Mouse (Mus musculus): ENCODE data around the gene E130114P18Rik. TPM values are rescaled to one million over a fixed set of nuclear protein-coding genes. Genes with fewer than 3 reads are reported as not detected.

Gene E130114P18Rik
- polyA plus RNA-seq, 1 experiment = not detected

- Histone ChIP-seq H3K9me3 (no peaks in the 10 kb centered on the region), H3K4me1 (peaks cover 23% of the 10 kb centered on the region), H3K27me3 (replicated peaks) (peaks cover 31% of the 10 kb centered on the region), H3K4me3 (replicated peaks) (peak overlapping the region; percentile 89), H3K36me3 (replicated peaks; ENCODE audit: low read length) (no peaks in the 10 kb centered on the region)
- no peak for TF ChIP-seq GATA1 (IDR thresholded peaks at IDR 0.05; ENCODE audit: borderline replicate concordance, low read length)
- TF ChIP-seq FLI1 (IDR thresholded peaks at IDR 0.05; ENCODE audit: low read length) = no peak
Observed at GRCm38 (mm10) chr4:97746106-97746900, 31.6 kb downstream of the E130114P18Rik start.

- TF ChIP-seq GATA1 (IDR thresholded peaks at IDR 0.05; ENCODE audit: borderline replicate concordance, low read length) = no peak
- TF ChIP-seq FLI1 (IDR thresholded peaks at IDR 0.05; ENCODE audit: low read length) = no peak
- Histone ChIP-seq H3K4me3 (replicated peaks) (peak overlapping the region; percentile 89), H3K9me3 (no peaks in the 10 kb centered on the region), H3K27me3 (replicated peaks) (peaks cover 31% of the 10 kb centered on the region), H3K36me3 (replicated peaks; ENCODE audit: low read length) (no peaks in the 10 kb centered on the region), H3K4me1 (peaks cover 16% of the 10 kb centered on the region)
Observed at GRCm38 (mm10) chr4:97745296-97746105, 32.4 kb downstream of the E130114P18Rik start.

GRCm38 (mm10) chr4:97743932-97744331 is 33.9 kb downstream of the E130114P18Rik start:
- Histone ChIP-seq H3K4me3 (replicated peaks) (no peak overlapping the region), H3K4me1 (peaks cover 13% of the 10 kb centered on the region), H3K27me3 (replicated peaks) (peaks cover 27% of the 10 kb centered on the region), H3K36me3 (replicated peaks; ENCODE audit: low read length) (no peaks in the 10 kb centered on the region), H3K9me3 (no peaks in the 10 kb centered on the region)
- TF ChIP-seq FLI1 (IDR thresholded peaks at IDR 0.05; ENCODE audit: low read length) = no peak
- no peak for TF ChIP-seq GATA1 (IDR thresholded peaks at IDR 0.05; ENCODE audit: borderline replicate concordance, low read length)

- H3K4me3 ChIP-seq (replicated peaks) = no peak overlapping the region
- TF ChIP-seq GATA1 (IDR thresholded peaks at IDR 0.05; ENCODE audit: borderline replicate concordance, low read length) (no peak), FLI1 (IDR thresholded peaks at IDR 0.05; ENCODE audit: low read length) (no peak)
Observed at GRCm38 (mm10) chr4:97733392-97733791, 44.5 kb downstream of the E130114P18Rik start.

GRCm38 (mm10) chr4:97730416-97730815 is 47.5 kb downstream of the E130114P18Rik start:
- Histone ChIP-seq H3K4me3 (replicated peaks) (no peak overlapping the region), H3K4me1 (peaks cover 5% of the 10 kb centered on the region), H3K9me3 (no peaks in the 10 kb centered on the region), H3K36me3 (replicated peaks; ENCODE audit: low read length) (no peaks in the 10 kb centered on the region), H3K27me3 (replicated peaks) (no peaks in the 10 kb centered on the region)
- TF ChIP-seq FLI1 (IDR thresholded peaks at IDR 0.05; ENCODE audit: low read length) = no peak

More at GRCm38 (mm10) chr4:97733392-97733791, 44.5 kb downstream of the E130114P18Rik start:
- Histone ChIP-seq H3K4me1 (peaks cover 2% of the 10 kb centered on the region), H3K27me3 (replicated peaks) (no peaks in the 10 kb centered on the region), H3K9me3 (no peaks in the 10 kb centered on the region), H3K36me3 (replicated peaks; ENCODE audit: low read length) (no peaks in the 10 kb centered on the region)

- H3K36me3 ChIP-seq (replicated peaks; ENCODE audit: low read length) = no peaks in the 10 kb centered on the region
- H3K4me1 ChIP-seq = peaks cover 5% of the 10 kb centered on the region
- no peaks in the 10 kb centered on the region for H3K9me3 ChIP-seq
- TF ChIP-seq GATA1 (IDR thresholded peaks at IDR 0.05; ENCODE audit: borderline replicate concordance, low read length) = no peak
- no peak for TF ChIP-seq FLI1 (IDR thresholded peaks at IDR 0.05; ENCODE audit: low read length)
- H3K27me3 ChIP-seq (replicated peaks) = no peaks in the 10 kb centered on the region
- H3K4me3 ChIP-seq (replicated peaks) = no peak overlapping the region
Observed at GRCm38 (mm10) chr4:97729999-97730398, 47.9 kb downstream of the E130114P18Rik start.

- Histone ChIP-seq H3K36me3 (replicated peaks; ENCODE audit: low read length) (no peaks in the 10 kb centered on the region), H3K4me1 (peaks cover 5% of the 10 kb centered on the region), H3K9me3 (no peaks in the 10 kb centered on the region), H3K27me3 (replicated peaks) (no peaks in the 10 kb centered on the region), H3K4me3 (replicated peaks) (no peak overlapping the region)
- TF ChIP-seq GATA1 (IDR thresholded peaks at IDR 0.05; ENCODE audit: borderline replicate concordance, low read length) = no peak
- no peak for TF ChIP-seq FLI1 (IDR thresholded peaks at IDR 0.05; ENCODE audit: low read length)
Observed at GRCm38 (mm10) chr4:97728520-97728919, 49.4 kb downstream of the E130114P18Rik start.

- no peaks in the 10 kb centered on the region for H3K27me3 ChIP-seq (replicated peaks)
- H3K4me1 ChIP-seq = peaks cover 2% of the 10 kb centered on the region
- TF ChIP-seq GATA1 (IDR thresholded peaks at IDR 0.05; ENCODE audit: borderline replicate concordance, low read length) = no peak
- TF ChIP-seq FLI1 (IDR thresholded peaks at IDR 0.05; ENCODE audit: low read length) = no peak
- H3K4me3 ChIP-seq (replicated peaks) = no peak overlapping the region
- H3K36me3 ChIP-seq (replicated peaks; ENCODE audit: low read length) = no peaks in the 10 kb centered on the region
- no peaks in the 10 kb centered on the region for H3K9me3 ChIP-seq
Observed at GRCm38 (mm10) chr4:97723374-97723773, 54.5 kb downstream of the E130114P18Rik start.

GRCm38 (mm10) chr4:97722666-97723065 is 55.2 kb downstream of the E130114P18Rik start:
- H3K4me1 ChIP-seq = no peaks in the 10 kb centered on the region
- no peaks in the 10 kb centered on the region for H3K36me3 ChIP-seq (replicated peaks; ENCODE audit: low read length)
- H3K27me3 ChIP-seq (replicated peaks) = no peaks in the 10 kb centered on the region
- TF ChIP-seq GATA1 (IDR thresholded peaks at IDR 0.05; ENCODE audit: borderline replicate concordance, low read length) (no peak), FLI1 (IDR thresholded peaks at IDR 0.05; ENCODE audit: low read length) (no peak)
- no peaks in the 10 kb centered on the region for H3K9me3 ChIP-seq
- no peak overlapping the region for H3K4me3 ChIP-seq (replicated peaks)

- TF ChIP-seq GATA1 (IDR thresholded peaks at IDR 0.05; ENCODE audit: borderline replicate concordance, low read length) (no peak), FLI1 (IDR thresholded peaks at IDR 0.05; ENCODE audit: low read length) (no peak)
Observed at GRCm38 (mm10) chr4:97714616-97715015, 63.3 kb downstream of the E130114P18Rik start.

More at GRCm38 (mm10) chr4:97714616-97715015, 63.3 kb downstream of the E130114P18Rik start:
- no peaks in the 10 kb centered on the region for H3K36me3 ChIP-seq (replicated peaks; ENCODE audit: low read length)
- no peaks in the 10 kb centered on the region for H3K9me3 ChIP-seq
- H3K27me3 ChIP-seq (replicated peaks) = peaks cover 6% of the 10 kb centered on the region
- H3K4me1 ChIP-seq = no peaks in the 10 kb centered on the region
- no peak overlapping the region for H3K4me3 ChIP-seq (replicated peaks)
